Mouse (Mus musculus): ENCODE results near the gene Aplf.
"Not testable (repeated sequence)": the region's sequence is repeated elsewhere in the genome, so short reads cannot be mapped to it uniquely, and the experiment has no call there.

Aplf gene

GRCm38 (mm10) chr6:87671771-87672517 lies at the start of gene Aplf:
Aplf (minus strand) TSS chr6:87672193.
- DNase-seq, result peak; percentile 87 to 92

DNA sequence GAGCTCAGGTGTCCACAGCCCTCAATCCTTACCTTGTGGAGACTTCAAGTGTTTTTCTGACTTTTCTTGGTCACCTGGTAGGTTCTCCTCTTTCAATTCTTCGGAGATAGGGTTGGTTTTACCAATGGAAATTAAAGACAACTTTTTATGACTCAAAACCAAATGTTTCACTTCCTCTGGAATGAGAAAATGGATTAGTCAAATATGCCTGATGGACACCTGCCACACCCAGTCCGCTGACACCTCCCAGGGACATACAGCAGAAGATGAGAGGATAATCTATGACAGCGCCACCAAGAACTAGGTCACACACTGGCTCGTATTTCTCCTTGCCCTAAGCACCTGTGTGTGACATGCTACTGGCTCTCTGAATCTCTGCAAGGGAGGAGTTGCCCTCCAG lies 42.1 kb upstream of the Aplf start:
- DNase-seq, result no peak

DNA sequence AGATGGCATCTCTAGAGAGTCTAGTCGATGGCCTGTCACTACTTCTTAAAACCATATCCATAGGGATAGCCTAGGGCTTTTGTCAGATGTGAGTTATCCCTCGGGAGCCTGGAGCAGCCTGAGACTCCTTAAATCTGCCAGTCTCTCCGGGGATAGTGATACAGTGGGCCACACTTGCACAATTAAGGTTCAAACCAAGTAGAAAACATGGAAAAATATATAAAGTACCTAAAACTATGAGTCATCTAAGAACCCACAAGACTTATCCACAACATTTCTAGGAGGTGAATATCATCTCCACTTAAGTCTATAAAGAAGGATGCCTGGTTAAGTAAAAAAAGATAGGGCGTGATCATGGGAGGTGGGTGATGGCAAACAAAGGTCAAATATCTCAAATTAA lies 40.3 kb upstream of the Aplf start:
- DNase-seq, result no peak

- peak in 1 of 2 experiments; percentile 5 for DNase-seq
Measured at GRCm38 (mm10) chr6:87706246-87706645, 34.3 kb upstream of the Aplf start.

DNA sequence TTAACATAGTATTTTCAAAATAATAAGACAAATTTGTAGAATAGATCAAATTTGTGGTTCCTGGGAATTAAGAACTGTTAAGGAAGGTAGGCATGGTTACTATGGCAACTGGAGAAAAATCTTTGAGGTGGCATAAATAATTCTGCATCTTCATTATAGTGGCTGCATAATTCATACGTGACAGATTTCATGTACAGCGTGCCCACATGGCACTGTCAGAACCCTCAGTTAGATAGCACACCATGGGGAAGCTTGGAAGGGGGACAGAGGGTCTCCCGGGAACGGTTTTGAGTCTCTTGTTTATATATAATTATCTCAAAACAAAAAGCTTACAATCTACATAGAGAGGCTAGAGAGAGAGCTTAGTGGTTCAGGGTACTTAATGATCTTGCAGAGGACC lies 24.6 kb upstream of the Aplf start:
- no peak for DNase-seq

DNA sequence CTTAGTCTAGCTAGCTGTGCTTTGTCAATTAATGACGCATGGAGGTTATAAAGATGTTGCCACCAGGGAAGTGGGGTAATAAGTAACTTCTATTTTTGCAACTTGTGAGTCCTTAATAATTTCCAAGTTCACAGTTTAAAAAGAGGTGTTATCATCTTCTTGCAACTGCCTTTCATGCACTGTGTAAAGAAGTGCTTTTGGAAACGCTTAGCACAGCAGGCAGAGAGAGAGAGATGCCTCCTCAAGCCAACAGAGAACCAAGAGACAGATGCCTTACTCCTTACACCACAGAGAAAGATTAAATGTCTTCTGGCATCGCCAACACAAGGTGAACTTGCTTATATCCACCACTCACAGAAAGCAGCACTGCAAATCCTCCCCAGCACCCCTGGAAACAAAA lies 24.0 kb upstream of the Aplf start:
- no peak for DNase-seq

GRCm38 (mm10) chr6:87680418-87680817 lies 8.4 kb upstream of the Aplf start:
- DNase-seq, result no peak

- DNase-seq, result no peak
Measured at GRCm38 (mm10) chr6:87672661-87673060, 668 bp upstream of the Aplf start.

- no peak for DNase-seq
Measured at GRCm38 (mm10) chr6:87671353-87671752, 640 bp downstream of the Aplf start.

DNA sequence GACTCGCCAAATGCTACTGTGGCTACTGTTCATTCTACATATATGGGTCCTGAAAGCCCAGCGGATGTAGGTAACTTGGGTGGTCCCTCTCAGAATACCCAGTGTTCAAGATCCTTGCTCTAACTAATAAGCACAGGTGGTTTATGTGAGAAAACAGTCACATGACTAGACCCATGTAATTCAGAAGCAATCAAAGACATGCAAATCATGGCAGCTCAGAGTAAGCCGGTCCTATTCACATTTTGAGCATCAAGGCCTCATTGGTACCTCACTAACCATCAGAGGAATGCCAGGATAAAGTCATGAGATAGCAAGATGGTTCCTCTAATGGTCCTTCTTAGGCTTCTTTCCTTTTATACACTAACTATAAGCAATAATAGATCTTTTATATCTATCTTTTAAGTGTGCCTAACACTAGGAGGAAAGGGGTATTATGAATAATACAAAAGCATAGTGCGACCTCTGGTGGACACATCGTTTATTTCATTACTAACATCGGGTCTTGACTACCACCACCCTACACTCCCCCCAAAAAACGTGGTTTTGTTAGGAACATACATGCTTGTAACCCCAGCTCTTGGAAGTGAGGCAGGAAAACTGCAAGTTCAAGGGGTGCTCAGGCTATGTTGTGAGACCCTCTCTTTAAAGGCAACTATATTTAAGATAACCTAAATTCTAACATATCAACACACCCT lies 2.0 kb downstream of the Aplf start:
- peak; percentile 57 to 65 for DNase-seq

DNA sequence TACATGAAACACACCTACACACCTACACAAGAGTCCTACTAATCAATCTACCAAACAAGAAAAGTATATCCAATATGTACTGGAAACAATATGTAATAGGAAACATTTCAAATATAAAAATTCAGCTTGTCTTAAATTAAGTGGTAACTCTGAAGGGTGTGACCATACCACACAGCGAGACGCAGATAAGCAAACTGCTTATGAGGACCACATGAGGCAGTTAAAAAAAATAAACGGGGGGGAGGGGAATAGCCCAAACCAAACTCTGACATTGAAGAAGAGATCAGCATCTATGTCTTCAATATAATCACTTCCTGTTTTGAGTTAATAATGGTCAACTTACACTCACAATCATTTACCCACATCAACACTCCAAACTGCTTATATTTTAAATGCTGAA lies 3.3 kb downstream of the Aplf start:
- DNase-seq, result no peak

GRCm38 (mm10) chr6:87667804-87668203 lies 4.2 kb downstream of the Aplf start:
- no peak for DNase-seq

- no peak for DNase-seq
Measured at GRCm38 (mm10) chr6:87663445-87663844, 8.5 kb downstream of the Aplf start.

DNA sequence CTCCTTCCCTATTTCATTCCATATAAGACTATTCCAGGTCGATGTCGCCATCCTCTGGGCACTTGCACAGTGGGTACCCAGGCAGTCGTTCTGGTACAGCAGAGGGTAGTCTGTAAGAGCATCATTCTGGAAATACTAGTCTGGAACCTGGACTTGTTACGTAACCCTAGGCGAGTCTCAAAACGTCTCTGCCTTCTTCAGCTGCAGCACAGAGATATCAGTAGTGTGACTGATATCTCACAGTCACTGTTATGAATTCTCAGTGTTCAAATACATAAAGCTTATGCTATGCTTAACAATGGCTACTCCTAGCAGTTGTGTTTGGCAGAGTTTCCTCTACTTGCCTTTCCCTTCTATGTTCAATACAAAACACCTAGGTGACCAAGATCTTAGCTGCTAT lies 9.8 kb downstream of the Aplf start:
- DNase-seq, result no peak

DNA sequence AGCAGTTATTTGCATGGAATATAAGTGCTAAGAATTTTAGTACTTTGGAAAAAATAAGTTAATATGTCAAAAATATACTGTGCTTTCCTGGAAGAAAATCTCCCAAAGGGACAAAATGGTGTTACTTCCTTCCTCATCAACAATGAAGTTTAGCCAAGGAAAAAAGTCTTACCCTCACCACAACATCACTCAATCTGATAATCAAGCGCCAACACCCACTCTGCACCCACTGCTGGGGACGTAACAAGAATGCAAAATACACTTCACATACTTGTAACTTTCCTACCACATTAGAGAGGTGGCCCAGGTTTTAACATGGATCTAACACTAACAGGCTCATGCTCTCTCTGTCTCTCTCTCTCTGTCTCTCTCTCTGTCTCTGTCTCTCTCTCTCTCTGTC lies 10.3 kb downstream of the Aplf start:
- DNase-seq, result no peak

DNA sequence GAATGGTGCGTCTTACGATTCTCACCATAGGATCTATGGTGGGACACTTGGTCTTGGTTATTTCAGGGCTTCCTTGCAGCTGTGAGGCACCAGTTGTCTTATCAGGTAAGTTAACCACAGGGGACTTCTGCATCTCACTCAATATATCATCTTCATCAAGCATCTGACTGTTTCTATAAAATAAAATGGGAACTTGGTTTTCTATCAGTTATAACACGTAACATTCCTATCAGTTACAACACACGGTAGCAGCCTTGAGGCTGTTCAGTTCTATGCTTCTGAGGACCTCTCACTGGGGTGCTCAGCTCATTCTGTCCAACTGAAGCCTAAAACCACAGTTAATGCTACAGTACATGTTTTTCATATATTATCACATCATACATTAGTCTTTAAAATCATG lies 13.2 kb downstream of the Aplf start:
- DNase-seq, result no peak

GRCm38 (mm10) chr6:87653904-87654638 lies 17.9 kb downstream of the Aplf start:
- DNase-seq, result peak; percentile 57 to 67

DNA sequence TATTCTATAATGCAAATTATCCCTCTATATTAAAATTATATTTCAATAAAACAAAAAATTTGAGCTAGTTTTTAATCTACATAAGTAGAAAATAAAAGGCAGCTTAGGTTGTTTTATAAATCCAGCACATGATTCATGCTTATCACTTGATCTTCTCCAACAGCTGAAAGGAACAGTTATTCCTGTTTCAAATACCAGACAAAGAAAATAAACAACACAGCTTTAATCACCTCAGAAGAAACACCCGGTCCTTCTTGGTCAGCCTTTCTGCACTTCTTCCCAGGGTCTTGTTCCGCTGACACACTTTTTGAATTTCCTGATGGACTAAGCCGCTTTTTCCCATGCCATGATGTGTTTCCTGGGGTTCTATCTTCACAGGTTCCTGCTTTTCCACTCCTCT lies 18.5 kb downstream of the Aplf start:
- no peak for DNase-seq

DNA sequence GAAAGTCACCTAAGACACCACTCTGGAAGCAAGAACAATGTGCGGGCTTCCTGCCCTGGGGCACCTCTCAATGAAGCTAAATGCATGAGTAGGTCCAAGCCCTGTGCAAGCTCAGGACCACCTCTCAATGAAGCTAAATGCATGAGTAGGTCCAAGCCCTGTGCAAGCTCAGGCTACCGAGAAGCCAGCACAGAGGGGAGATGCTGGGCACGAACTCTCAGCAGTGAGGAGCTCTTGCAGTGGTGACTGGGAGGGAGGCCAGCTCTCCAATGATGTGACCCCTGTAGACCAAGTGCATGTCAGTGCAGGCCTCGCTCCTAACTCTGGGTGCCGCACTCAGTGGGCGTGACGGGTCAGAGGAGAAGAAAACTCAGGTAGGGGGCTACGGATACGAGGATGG lies 19.3 kb downstream of the Aplf start:
- DNase-seq, result peak; percentile 7 to 12

- DNase-seq, result no peak
Measured at GRCm38 (mm10) chr6:87651787-87652186, 20.2 kb downstream of the Aplf start.

DNA sequence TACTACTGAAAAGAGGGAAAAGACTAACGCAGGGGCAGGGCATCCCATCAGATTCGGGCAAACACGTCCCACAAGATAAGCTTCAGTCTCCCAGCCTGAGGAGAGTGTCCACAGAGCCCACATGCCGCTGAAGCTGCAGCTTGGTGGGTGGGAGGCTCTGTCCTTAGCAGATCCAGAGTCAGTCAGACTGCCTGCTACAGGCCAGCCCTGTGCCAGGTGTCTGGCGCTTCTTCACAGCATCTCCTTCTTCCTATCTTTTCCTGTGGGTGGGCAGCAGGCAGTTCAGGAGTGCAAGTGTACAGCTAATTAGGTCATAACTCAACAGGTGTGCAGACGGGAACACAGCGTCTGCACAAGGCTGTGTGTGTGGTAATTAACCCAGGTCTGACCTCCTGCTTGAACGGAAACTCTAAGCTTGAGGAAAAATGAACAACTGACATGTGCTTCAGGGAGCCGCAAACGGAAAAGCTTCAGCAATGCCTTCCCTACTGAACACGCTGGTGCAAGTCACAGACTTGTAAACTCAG lies 33.8 kb downstream of the Aplf start:
- DNase-seq, result peak; percentile 13 to 36

DNA sequence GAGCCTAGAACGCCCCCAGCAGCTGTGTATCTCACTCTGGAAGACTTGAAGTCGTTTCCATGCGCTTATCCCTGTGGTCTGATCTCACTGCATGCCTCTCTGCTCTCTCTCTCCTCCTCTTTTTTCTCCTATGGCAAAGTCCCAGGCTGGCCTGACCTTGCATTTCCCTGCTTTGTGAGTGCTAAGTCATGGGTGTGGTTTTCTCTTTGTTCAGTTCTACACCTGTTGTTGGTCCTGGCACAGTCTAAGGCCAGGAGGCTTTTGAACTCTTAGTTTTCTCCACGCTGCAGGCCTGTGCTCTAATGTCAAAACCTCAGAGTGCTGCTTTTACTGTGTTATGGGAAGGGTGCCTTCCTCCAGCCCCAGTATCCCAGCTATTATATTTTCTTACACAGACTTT lies 39.8 kb downstream of the Aplf start:
- no peak for DNase-seq

- DNase-seq, result not testable (repeated sequence)
Measured at GRCm38 (mm10) chr6:87628936-87629335, 43.1 kb downstream of the Aplf start.

DNA sequence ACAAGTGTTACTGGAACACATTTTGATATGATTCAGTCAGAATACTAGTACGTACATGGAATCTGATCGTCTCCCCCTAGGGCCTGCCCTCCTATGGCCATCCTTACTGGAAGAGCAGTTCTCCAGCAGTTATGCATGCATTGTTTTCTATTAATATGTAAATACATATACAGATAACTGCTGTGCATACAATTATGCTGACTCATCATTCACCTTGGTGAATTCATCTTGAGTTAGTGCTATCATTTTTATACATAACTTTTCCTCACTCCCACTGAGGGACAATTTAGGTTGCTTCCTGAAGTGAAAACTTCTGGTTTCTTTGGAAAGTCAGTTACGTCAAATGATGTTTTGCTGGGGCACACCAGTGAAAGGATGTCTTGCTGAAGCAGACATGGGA lies 48.8 kb downstream of the Aplf start:
- no peak for DNase-seq

Measured in kidney, postnatal 4 days (tissue).